Mouse (Mus musculus) heart, embryonic 16.5 days (tissue): Measurements from ENCODE around the gene Atp6v0a1. TPM values are rescaled to one million over a fixed set of nuclear protein-coding genes. Genes with fewer than 3 reads are reported as not detected.

Experiments
- ATAC-seq: fragments of 200-750 bp; cut with Nextera tagmentation; replicated peaks from 2 replicates; pipeline ENCODE4 v1.8.0; 2017; ENCODE audit warnings: moderate number of reproducible peaks; ENCODE audit not compliant: insufficient read depth, low FRiP score; ENCODE audit errors: extremely low read depth
- H3K27ac ChIP-seq: fragments of 300-500 bp; sonication (generic); 2 replicates; pipeline ENCODE4 v1.5.1; 2014; ENCODE audit warnings: mild to moderate bottlenecking, low read length, control low read depth, moderate library complexity
- H3K27me3 ChIP-seq: fragments of 300-500 bp; sonication (generic); 2 replicates; pipeline ENCODE4 v1.6.1; 2014; ENCODE audit warnings: low read length, mixed read lengths; ENCODE audit not compliant: control insufficient read depth, insufficient read depth
- H3K36me3 ChIP-seq: fragments of 300-500 bp; sonication (generic); 2 replicates; pipeline ENCODE4 v1.6.1; 2014; ENCODE audit not compliant: control insufficient read depth, insufficient read depth
- H3K4me1 ChIP-seq: fragments of 300-500 bp; sonication (generic); 2 replicates; pipeline ENCODE4 v1.6.1; 2014; ENCODE audit warnings: low read length, mixed read lengths; ENCODE audit not compliant: control insufficient read depth, insufficient read depth
- H3K4me2 ChIP-seq: fragments of 300-500 bp; sonication (generic); 2 replicates; pipeline ENCODE4 v1.6.1; 2014; ENCODE audit warnings: low read depth, mild to moderate bottlenecking, control low read depth, low read length
- H3K4me3 ChIP-seq: fragments of 300-500 bp; sonication (generic); 2 replicates; pipeline ENCODE4 v1.5.1; 2014; ENCODE audit warnings: mild to moderate bottlenecking, control low read depth, low read length
- H3K9ac ChIP-seq: fragments of 300-500 bp; sonication (generic); 2 replicates; pipeline ENCODE4 v1.6.1; 2014; ENCODE audit warnings: low read length, control low read depth
- H3K9me3 ChIP-seq: fragments of 300-500 bp; sonication (generic); replicated peaks from 2 replicates; pipeline ENCODE4 v1.6.1; 2016; ENCODE audit warnings: low read length; ENCODE audit not compliant: control insufficient read depth
- WGBS: fragments of 180-500 bp; shearing (Covaris S2); extraction: QIAGEN DNeasy Blood & Tissue Kit; methylation state at CpG from one replicate; pipeline ENCODE4 v1.1.7; 2014; 5-methylcytosine and 5-hydroxymethylcytosine counted together
- polyA plus RNA-seq: library from polyadenylated mRNA; unstranded; fragments of >200 nt; fragmentation: Nextera tagmentation; extraction: Ambion mirVana; gene quantifications from 2 replicates; pipeline ENCODE4 v1.2.1, GENCODE M21; 2015

The Atp6v0a1 gene
- polyA plus RNA-seq, 1 experiment from 2014 or later: 50.7 TPM

GRCm38 (mm10) chr11:101046440-101046839 lies 37.2 kb downstream of the Atp6v0a1 start:
- H3K27ac ChIP-seq: no peak overlapping the region
- H3K9ac ChIP-seq: no peak overlapping the region
- H3K9me3 ChIP-seq: no peaks in the 10 kb centered on the region
- ATAC-seq: no peak
- no peak overlapping the region for H3K4me3 ChIP-seq
- peaks cover 11% of the 10 kb centered on the region for H3K4me1 ChIP-seq
- WGBS: 33% methylated on average over 9 of the region's 9 CpGs
- peaks cover 59% of the 10 kb centered on the region for H3K36me3 ChIP-seq
- H3K27me3 ChIP-seq: no peaks in the 10 kb centered on the region
- no peak overlapping the region for H3K4me2 ChIP-seq

GRCm38 (mm10) chr11:101047502-101047901 lies 38.2 kb downstream of the Atp6v0a1 start:
- no peak overlapping the region for H3K4me2 ChIP-seq
- no peaks in the 10 kb centered on the region for H3K9me3 ChIP-seq
- 71% methylated on average over 3 of the region's 3 CpGs for WGBS
- H3K27me3 ChIP-seq: no peaks in the 10 kb centered on the region
- ATAC-seq: no peak
- no peak overlapping the region for H3K4me3 ChIP-seq
- no peak overlapping the region for H3K27ac ChIP-seq
- no peak overlapping the region for H3K9ac ChIP-seq
- H3K36me3 ChIP-seq: peaks cover 59% of the 10 kb centered on the region
- H3K4me1 ChIP-seq: peaks cover 14% of the 10 kb centered on the region

- peaks cover 15% of the 10 kb centered on the region for H3K4me1 ChIP-seq
- H3K9ac ChIP-seq: no peak overlapping the region
- peaks cover 42% of the 10 kb centered on the region for H3K36me3 ChIP-seq
- no peak overlapping the region for H3K4me2 ChIP-seq
- no peak overlapping the region for H3K27ac ChIP-seq
- ATAC-seq: no peak
- no peaks in the 10 kb centered on the region for H3K27me3 ChIP-seq
- no peak overlapping the region for H3K4me3 ChIP-seq
- 89% methylated on average over 9 of the region's 9 CpGs for WGBS
- 0 out of 2 replicates have a peak, but pooled peaks cover 4% of the 10 kb centered on the region for H3K9me3 ChIP-seq
Observed at GRCm38 (mm10) chr11:101050359-101050758, 41.1 kb downstream of the Atp6v0a1 start.

GRCm38 (mm10) chr11:101051051-101051493 lies 41.8 kb downstream of the Atp6v0a1 start:
- H3K27me3 ChIP-seq: no peaks in the 10 kb centered on the region
- ATAC-seq: no peak
- H3K4me1 ChIP-seq: peaks cover 20% of the 10 kb centered on the region
- 0 out of 2 replicates have a peak overlapping the region, but pooled peaks have one; percentile 13 for H3K9ac ChIP-seq
- no peak overlapping the region for H3K4me3 ChIP-seq
- no peak overlapping the region for H3K4me2 ChIP-seq
- 73% methylated on average over 6 of the region's 6 CpGs for WGBS
- 0 out of 2 replicates have a peak, but pooled peaks cover 4% of the 10 kb centered on the region for H3K9me3 ChIP-seq
- peaks cover 35% of the 10 kb centered on the region for H3K36me3 ChIP-seq
- H3K27ac ChIP-seq: peak overlapping the region; percentile 32; the same call in 1 of the 2 replicates

GRCm38 (mm10) chr11:101051617-101052016 lies 42.4 kb downstream of the Atp6v0a1 start:
- 70% methylated on average over 8 of the region's 8 CpGs for WGBS
- H3K9me3 ChIP-seq: 0 out of 2 replicates have a peak, but pooled peaks cover 4% of the 10 kb centered on the region
- H3K9ac ChIP-seq: peak overlapping the region; percentile 26; the same call in 1 of the 2 replicates
- H3K36me3 ChIP-seq: peaks cover 30% of the 10 kb centered on the region
- no peaks in the 10 kb centered on the region for H3K27me3 ChIP-seq
- no peak for ATAC-seq
- no peak overlapping the region for H3K4me2 ChIP-seq
- peak overlapping the region; percentile 32; the same call in 1 of the 2 replicates for H3K27ac ChIP-seq
- H3K4me3 ChIP-seq: no peak overlapping the region
- peaks cover 23% of the 10 kb centered on the region for H3K4me1 ChIP-seq

- Histone ChIP-seq H3K36me3 (peaks cover 26% of the 10 kb centered on the region), H3K27me3 (no peaks in the 10 kb centered on the region), H3K4me3 (no peak overlapping the region), H3K4me1 (peaks cover 35% of the 10 kb centered on the region), H3K27ac (peak overlapping the region; percentile 28; the same call in 1 of the 2 replicates), H3K9ac (no peak overlapping the region), H3K4me2 (no peak overlapping the region), H3K9me3 (0 out of 2 replicates have a peak, but pooled peaks cover 4% of the 10 kb centered on the region)
- WGBS: 78% methylated on average over 10 of the region's 10 CpGs
- ATAC-seq: no peak
Observed at GRCm38 (mm10) chr11:101052751-101053473, 43.7 kb downstream of the Atp6v0a1 start.

- Histone ChIP-seq H3K27ac (no peak overlapping the region), H3K36me3 (peaks cover 20% of the 10 kb centered on the region), H3K9me3 (0 out of 2 replicates have a peak, but pooled peaks cover 4% of the 10 kb centered on the region), H3K27me3 (no peaks in the 10 kb centered on the region), H3K4me2 (no peak overlapping the region), H3K4me1 (peaks cover 45% of the 10 kb centered on the region), H3K9ac (no peak overlapping the region), H3K4me3 (no peak overlapping the region)
- ATAC-seq: no peak
- WGBS: 100% methylated on average over 1 of the region's 1 CpGs
Observed at GRCm38 (mm10) chr11:101053974-101054373, 44.7 kb downstream of the Atp6v0a1 start.

GRCm38 (mm10) chr11:101055418-101055817 lies 46.2 kb downstream of the Atp6v0a1 start:
- Histone ChIP-seq H3K4me1 (peaks cover 60% of the 10 kb centered on the region), H3K4me3 (no peak overlapping the region), H3K27ac (peak overlapping the region; percentile 51; the same call in 1 of the 2 replicates), H3K27me3 (no peaks in the 10 kb centered on the region), H3K9me3 (0 out of 2 replicates have a peak, but pooled peaks cover 4% of the 10 kb centered on the region), H3K9ac (no peak overlapping the region), H3K4me2 (no peak overlapping the region), H3K36me3 (peaks cover 10% of the 10 kb centered on the region)
- ATAC-seq: no peak
- WGBS: 69% methylated on average over 14 of the region's 14 CpGs

- peak; percentile 50 for ATAC-seq
- Histone ChIP-seq H3K9ac (peak overlapping the region; percentile 62), H3K4me3 (no peak overlapping the region), H3K9me3 (0 out of 2 replicates have a peak, but pooled peaks cover 4% of the 10 kb centered on the region), H3K27me3 (no peaks in the 10 kb centered on the region), H3K4me1 (peaks cover 64% of the 10 kb centered on the region), H3K27ac (peak overlapping the region; percentile 95), H3K4me2 (peak overlapping the region; percentile 26), H3K36me3 (peaks cover 8% of the 10 kb centered on the region)
- WGBS: 13% methylated on average over 8 of the region's 8 CpGs
Observed at GRCm38 (mm10) chr11:101056885-101057284, 47.6 kb downstream of the Atp6v0a1 start.
